Mouse (Mus musculus) heart, adult 11 months (tissue): ENCODE measurements at regions not wholly inside any gene's neighbourhood (a gene's known extent, or its start where the extent isn't known, plus 50 kb on each side); places are given as distances from the start of the nearest gene placed in this dataset.
"Not testable (repeated sequence)": the region's sequence is repeated elsewhere in the genome, so short reads cannot be mapped to it uniquely, and the experiment has no call there.

ENCODE experiments used
- DNase-seq: peaks from one replicate; pipeline ENCODE4 v3.0.0; 2022

GRCm38 (mm10) chr14:15872013-15872412 lies 377.1 kb upstream of the Ngly1 start:
- no peak for DNase-seq

GRCm38 (mm10) chr14:15880146-15880545 lies 368.9 kb upstream of the Ngly1 start:
- no peak for DNase-seq

GRCm38 (mm10) chr14:15881284-15881683 lies 367.8 kb upstream of the Ngly1 start:
- peak; percentile 89 for DNase-seq

- DNase-seq: no peak
Measured at GRCm38 (mm10) chr14:15884641-15885340, 364.3 kb upstream of the Ngly1 start.

GRCm38 (mm10) chr14:15897098-15897497 lies 352.0 kb upstream of the Ngly1 start:
- DNase-seq: no peak

GRCm38 (mm10) chr14:15906429-15906828 lies 342.7 kb upstream of the Ngly1 start:
- DNase-seq: peak; percentile 80

GRCm38 (mm10) chr14:15913206-15913605 lies 335.9 kb upstream of the Ngly1 start:
- DNase-seq: peak; percentile 63

GRCm38 (mm10) chr14:15914176-15914575 lies 334.9 kb upstream of the Ngly1 start:
- DNase-seq: no peak

- not testable (repeated sequence) for DNase-seq
Measured at GRCm38 (mm10) chr14:15924676-15925075, 324.4 kb upstream of the Ngly1 start.

- DNase-seq: no peak
Measured at GRCm38 (mm10) chr14:15934729-15935128, 314.4 kb upstream of the Ngly1 start.

- no peak for DNase-seq
Measured at GRCm38 (mm10) chr14:15970321-15970720, 278.8 kb upstream of the Ngly1 start.

GRCm38 (mm10) chr14:15970767-15971166 lies 278.3 kb upstream of the Ngly1 start:
- no peak for DNase-seq

- DNase-seq: no peak
Measured at GRCm38 (mm10) chr14:15971306-15971705, 277.8 kb upstream of the Ngly1 start.

- DNase-seq: no peak
Measured at GRCm38 (mm10) chr14:15977366-15977765, 271.7 kb upstream of the Ngly1 start.

GRCm38 (mm10) chr14:15978329-15978728 lies 270.8 kb upstream of the Ngly1 start:
- DNase-seq: peak; percentile 74

GRCm38 (mm10) chr14:16005409-16005808 lies 243.7 kb upstream of the Ngly1 start:
- DNase-seq: no peak

GRCm38 (mm10) chr14:16006968-16007367 lies 242.1 kb upstream of the Ngly1 start:
- DNase-seq: no peak

- DNase-seq: no peak
Measured at GRCm38 (mm10) chr14:16009778-16010177, 239.3 kb upstream of the Ngly1 start.

- peak; percentile 5 for DNase-seq
Measured at GRCm38 (mm10) chr14:16023853-16024252, 225.2 kb upstream of the Ngly1 start.

- peak; percentile 46 for DNase-seq
Measured at GRCm38 (mm10) chr14:16037771-16038170, 211.3 kb upstream of the Ngly1 start.

- DNase-seq: no peak
Measured at GRCm38 (mm10) chr14:16038336-16038735, 210.7 kb upstream of the Ngly1 start.

GRCm38 (mm10) chr14:16044466-16044865 lies 204.6 kb upstream of the Ngly1 start:
- no peak for DNase-seq

GRCm38 (mm10) chr14:16072534-16072933 lies 176.5 kb upstream of the Ngly1 start:
- DNase-seq: not testable (repeated sequence)

- DNase-seq: no peak
Measured at GRCm38 (mm10) chr14:16074089-16074488, 175.0 kb upstream of the Ngly1 start.

GRCm38 (mm10) chr14:16079096-16079495 lies 170.0 kb upstream of the Ngly1 start:
- no peak for DNase-seq
